Mouse (Mus musculus) layer of hippocampus, postnatal 10 days (tissue): Measurements from ENCODE around the gene Clip4. TPM values are rescaled to one million over a fixed set of nuclear protein-coding genes. Genes with fewer than 3 reads are reported as not detected.

Experiments used
- DNase-seq, 2 experiments: peaks; one replicate each; pipeline ENCODE4 v3.0.0; 2021; ENCODE audit warnings: low spot score in 2 of 2
- total RNA-seq, 2 experiments: library from RNA; stranded (reverse); gene quantifications; 2 replicates each; pipeline ENCODE4 v1.2.3; 2021

Clip4 gene
- total RNA-seq, 2 experiments from 2014 or later, result 61.5 to 64.4 TPM

GRCm38 (mm10) chr17:71871981-71872380, 103.7 kb downstream of the Clip4 start:
- no peak for DNase-seq

- DNase-seq, result no peak
Measured at GRCm38 (mm10) chr17:71872976-71873375, 104.7 kb downstream of the Clip4 start.

GRCm38 (mm10) chr17:71874077-71874476, 105.8 kb downstream of the Clip4 start:
- peak; percentile 54 for DNase-seq

GRCm38 (mm10) chr17:71874795-71875194, 106.5 kb downstream of the Clip4 start:
- no peak for DNase-seq

- no peak for DNase-seq
Measured at GRCm38 (mm10) chr17:71875492-71875891, 107.2 kb downstream of the Clip4 start.

- DNase-seq, result no peak
Measured at GRCm38 (mm10) chr17:71881369-71881768, 113.1 kb downstream of the Clip4 start.

- DNase-seq, result peak in 1 of 2 experiments; percentile 25
Measured at GRCm38 (mm10) chr17:71909107-71909506, 140.8 kb downstream of the Clip4 start.

- no peak for DNase-seq
Measured at GRCm38 (mm10) chr17:71913188-71913587, 144.9 kb downstream of the Clip4 start.

Other genes with a start within 250 kb of the Clip4 start
- 1 to 10 TPM; 2.2 TPM for gene Ndc80, start 241.6 kb upstream of the Clip4 start, total RNA-seq
- gene Spdya, start 216.4 kb upstream of the Clip4 start, total RNA-seq, result 1 to 10 TPM; 1.4 to 1.5 TPM
- 10 to 100 TPM; 33.3 to 35.9 TPM for gene Wdr43, start 152.6 kb upstream of the Clip4 start, total RNA-seq
- gene Togaram2, start 95.2 kb upstream of the Clip4 start, total RNA-seq, result 1 to 10 TPM; 1.6 to 2.4 TPM
- gene Pcare, start 15.6 kb upstream of the Clip4 start, total RNA-seq, result under 1 TPM in 1 of 2 experiments, not detected in 1; 0.09 TPM